Mouse (Mus musculus) left cerebral cortex, postnatal 14 days (tissue): Measurements from ENCODE around the gene Tal1. TPM values are rescaled to one million over a fixed set of nuclear protein-coding genes. Genes with fewer than 3 reads are reported as not detected.

Source experiments
- DNase-seq, 2 experiments: peaks; one replicate each; pipeline ENCODE4 v3.0.0; 2021 to 2022; ENCODE audit warnings: low spot score in 2 of 2, mixed read lengths in 1 of 2
- intact Hi-C: fragments of 180-260 bp; cut with DNase I; formaldehyde crosslinking; loops from one replicate; pipeline ENCODE4 v1.15.1; 2025
- total RNA-seq, 2 experiments: library from RNA; stranded (reverse); gene quantifications; 2 replicates each; pipeline ENCODE4 v1.2.3; 2021

Tal1 gene
- total RNA-seq, 2 experiments from 2014 or later = 2.3 to 2.7 TPM

DNA sequence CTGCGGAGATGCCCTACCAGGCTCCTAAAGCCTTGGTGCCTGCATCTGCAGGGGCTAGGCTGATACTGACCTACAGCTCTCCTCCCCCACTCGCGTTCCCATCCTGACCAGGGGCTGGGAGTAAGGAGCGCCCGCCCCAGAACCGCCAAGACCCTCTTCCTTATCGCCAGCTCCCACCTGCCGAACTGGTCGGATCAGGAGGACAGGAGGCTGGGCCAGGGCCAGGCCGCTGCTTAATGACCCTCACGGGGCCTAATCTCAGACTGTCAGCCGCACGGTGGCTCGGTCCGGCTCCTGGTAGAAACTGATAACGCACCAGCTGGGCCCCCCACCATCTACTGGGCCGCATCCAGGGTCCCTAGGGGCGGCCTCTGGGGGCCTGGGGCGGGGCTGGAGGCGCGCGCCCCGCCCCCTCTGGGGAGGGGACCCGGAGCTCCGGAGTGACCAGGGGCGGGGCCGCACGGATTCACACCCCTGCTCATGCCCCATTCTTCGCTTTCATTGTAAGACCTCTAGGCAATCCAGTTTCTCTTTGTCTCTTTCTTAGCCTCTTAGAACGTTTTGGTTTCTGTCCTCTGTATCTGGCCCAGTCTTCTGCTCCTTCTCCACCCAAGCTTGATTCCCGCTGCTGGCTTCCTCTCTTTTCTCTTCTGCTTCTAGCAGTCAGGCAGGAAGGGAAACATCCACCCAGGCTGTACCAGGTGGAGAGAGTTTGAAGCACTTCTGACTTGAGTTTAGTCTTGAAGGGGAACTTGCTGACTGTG, 39.6 kb downstream of the Tal1 start:
- intact Hi-C loops = loop anchor here (5.0 kb wide), 1 partner anchor 59 kb away; no protein-coding TSS in a partner anchor
- no peak for DNase-seq

DNA sequence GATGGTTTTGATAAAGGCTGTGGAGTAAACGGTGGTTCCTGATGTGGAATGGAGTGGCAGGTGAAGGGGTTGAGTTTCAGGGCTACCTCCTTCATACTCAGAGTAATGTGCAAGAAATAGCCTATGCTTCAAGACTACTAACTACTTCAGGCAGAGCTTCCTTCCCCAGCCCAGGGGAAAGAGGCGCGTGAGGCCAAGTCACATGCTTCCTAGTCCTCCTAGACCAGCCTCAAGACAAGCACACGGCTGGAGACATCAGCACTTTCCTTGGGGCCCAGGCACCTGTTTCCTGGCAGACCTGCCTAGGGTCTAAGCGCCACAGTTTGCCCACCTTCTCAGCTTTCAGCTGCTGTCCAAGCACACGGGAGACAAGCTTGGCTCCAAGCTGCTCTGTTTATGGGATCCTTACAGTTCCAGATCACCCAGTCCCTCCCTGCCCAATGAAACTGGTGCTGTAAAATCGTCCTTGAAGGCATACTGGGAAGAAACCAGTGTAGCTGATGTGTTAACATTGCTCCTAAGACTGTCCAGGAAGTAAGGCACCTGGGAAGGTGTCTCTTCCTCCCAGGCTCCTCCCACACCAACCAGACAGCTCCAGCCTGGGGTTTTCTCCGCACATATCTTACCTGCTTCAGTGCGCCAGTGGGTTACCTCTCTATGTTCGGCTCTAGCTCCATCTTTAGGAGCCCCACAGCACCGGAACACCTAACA, 40.4 kb downstream of the Tal1 start:
- intact Hi-C loops = loop anchor here (5.0 kb wide), 1 partner anchor 59 kb away; no protein-coding TSS in a partner anchor
- no peak for DNase-seq

DNA sequence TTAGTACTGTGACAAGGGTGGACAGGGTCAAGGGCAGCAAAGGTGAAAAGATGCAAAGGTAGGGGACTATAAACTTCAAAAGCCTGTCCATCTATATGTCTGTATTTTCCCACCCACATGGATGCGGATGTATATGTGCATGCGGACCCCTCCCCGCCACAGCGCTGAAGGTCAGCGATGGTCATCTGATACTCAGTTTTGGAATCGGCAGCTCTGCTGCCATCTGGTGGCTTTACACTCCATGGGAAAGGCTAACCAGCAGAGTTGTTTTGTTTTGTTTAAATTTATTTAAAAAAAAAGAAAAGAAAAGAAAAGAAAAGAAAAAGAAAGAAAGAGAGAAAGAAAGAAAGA, 40.9 kb downstream of the Tal1 start:
- intact Hi-C loops = loop anchor here (5.0 kb wide), 1 partner anchor 60 kb away; no protein-coding TSS in a partner anchor

DNA sequence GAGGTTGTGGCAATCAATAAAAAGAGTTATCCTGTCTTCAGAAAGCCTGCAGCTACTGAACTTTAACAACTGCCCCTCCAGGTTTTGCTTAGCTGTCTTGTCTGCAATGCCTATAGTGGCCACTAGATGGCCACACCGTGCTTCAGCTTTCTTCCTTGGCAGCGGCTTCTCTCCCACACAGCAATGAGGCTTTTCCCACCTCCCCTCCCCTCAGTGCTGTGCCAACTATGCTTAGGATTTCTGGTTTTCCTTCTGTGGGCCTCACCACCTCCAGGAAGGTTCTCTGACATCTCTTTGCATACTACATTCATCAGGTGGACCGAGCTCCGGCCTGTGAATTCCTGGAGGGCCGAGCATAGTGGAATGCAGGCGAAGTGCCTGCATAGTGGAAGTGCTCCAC, 45.5 kb downstream of the Tal1 start:
- peak; percentile 87 to 89 for DNase-seq
- intact Hi-C loops = loop anchor here (2.0 kb wide), 1 partner anchor 607 kb away; no protein-coding TSS in a partner anchor

More for the DNA sequence above, 40.9 kb downstream of the Tal1 start:
- peak; percentile 23 to 27 for DNase-seq

DNA sequence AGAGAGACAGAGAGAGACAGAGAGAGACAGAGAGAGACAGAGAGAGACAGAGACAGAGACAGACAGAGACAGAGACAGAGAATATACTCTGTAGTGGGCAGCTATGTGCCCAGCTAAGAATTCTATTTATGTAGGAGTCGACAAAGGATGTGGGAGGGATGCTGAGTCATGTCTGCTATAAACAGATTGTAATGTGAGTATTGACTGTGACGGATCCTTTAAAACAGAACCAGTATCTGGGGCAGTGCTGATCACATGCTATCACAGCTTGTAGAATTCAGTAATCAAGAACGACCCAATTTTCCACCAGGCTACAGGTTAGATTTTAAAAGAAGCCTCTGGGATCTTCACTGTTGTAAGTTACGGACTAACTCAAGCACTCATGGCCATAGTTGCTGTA, 47.3 kb downstream of the Tal1 start:
- DNase-seq = peak; percentile 19 to 54
- intact Hi-C loops = no loop called here

DNA sequence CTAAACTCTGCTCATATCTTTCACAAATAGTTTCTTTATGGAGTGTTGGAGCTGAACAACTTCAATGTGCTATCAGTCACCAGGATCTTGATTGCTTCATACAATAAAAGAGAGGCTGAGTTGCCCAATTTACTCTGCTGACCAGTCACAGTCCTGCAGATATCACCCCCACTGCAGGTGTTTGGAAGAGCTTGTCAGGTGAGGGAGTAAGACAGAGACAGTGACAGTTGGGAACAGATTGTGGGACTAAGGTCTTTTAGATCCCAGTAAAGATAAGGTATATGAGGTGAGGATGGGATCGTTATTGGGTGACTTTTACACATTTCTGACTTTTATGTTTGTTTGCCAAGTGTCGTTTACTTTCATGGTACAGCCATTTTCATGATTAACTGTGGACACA, 54.9 kb downstream of the Tal1 start:
- no peak for DNase-seq
- intact Hi-C loops = no loop called here

DNA sequence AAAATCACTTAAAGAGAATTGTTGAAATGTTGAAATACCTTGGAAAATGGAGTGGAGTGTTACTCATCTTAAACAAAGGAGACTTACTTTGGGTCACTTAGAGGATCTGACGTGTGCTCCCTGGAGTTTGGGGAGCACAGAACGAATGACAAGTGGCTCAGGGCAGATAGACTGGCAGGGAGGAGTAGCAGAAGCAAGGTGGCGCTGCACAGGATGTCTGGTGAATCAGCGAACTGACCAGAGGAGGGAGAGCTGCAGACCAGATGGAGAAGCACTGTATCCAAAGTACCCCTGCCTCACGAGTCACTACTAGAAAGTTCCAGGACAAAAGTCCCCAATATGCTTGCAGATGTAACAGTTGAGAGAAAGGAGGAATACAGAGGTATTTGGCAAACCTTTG, 57.0 kb downstream of the Tal1 start:
- DNase-seq = no peak
- intact Hi-C loops = no loop called here

DNA sequence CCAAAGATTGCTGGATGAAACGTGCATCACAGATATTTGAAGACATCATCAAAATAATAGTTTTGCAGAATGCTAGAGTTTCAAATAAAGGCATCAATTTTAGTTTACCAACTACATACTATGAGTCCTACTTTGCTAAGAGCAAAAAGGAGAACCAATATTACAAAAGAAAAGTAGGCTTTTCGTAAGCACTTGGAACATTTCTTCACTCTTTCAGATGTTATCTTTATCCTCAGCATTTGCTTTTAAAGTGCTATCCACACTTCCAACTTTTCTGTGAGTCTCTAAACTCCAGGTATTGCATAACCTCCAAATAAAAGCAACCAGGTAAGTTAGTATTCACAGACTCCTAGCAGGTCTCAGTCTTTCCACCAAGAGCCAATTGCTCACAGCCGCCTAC, 63.4 kb downstream of the Tal1 start:
- DNase-seq = no peak
- intact Hi-C loops = no loop called here

DNA sequence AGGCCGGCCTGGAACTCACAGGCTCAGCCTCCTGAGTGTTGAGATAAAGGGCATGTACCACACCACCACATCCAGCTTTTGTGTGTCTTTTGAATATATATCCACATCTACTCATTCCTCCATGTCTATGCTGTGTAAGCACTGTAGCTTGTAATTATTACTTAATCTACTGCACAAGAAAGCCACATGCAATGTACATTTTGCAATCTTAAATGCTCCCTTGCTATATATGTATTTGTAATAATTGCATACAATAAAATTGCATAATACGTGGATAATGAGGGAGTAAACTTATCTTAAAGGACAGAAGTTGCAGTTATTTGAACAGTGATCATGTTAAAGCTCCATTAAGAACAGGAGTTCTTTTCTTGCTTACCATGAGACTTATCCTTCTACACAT, 64.9 kb downstream of the Tal1 start:
- intact Hi-C loops = no loop called here
- no peak for DNase-seq

Other genes with a start within 250 kb of the Tal1 start
- gene Gm12830, start 234.7 kb upstream of the Tal1 start, total RNA-seq = not detected
- under 1 TPM; 0.30 to 0.48 TPM for gene Foxd2, start 147.6 kb upstream of the Tal1 start, total RNA-seq
- gene Foxe3, start 130.4 kb upstream of the Tal1 start, total RNA-seq = not detected
- 100 to 1,000 TPM; 115 to 122 TPM for gene Cmpk1, start 69.2 kb upstream of the Tal1 start, total RNA-seq
- gene Stil, start 56.3 kb upstream of the Tal1 start, total RNA-seq = under 1 TPM; 0.40 to 0.57 TPM
- under 1 TPM in 1 of 2 experiments, not detected in 1; 0.44 TPM for gene Pdzk1ip1, start 32.3 kb downstream of the Tal1 start, total RNA-seq
- 10 to 100 TPM; 15.1 to 16.1 TPM for gene Cyp4x1, start 77.9 kb downstream of the Tal1 start, total RNA-seq
- not detected for gene Cyp4a29, start 185.7 kb downstream of the Tal1 start, total RNA-seq
- not detected for gene Cyp4a12a, start 242.6 kb downstream of the Tal1 start, total RNA-seq